Mouse (Mus musculus): ENCODE results near the gene Snph. TPM values are rescaled to one million over a fixed set of nuclear protein-coding genes. Genes with fewer than 3 reads are reported as not detected.

Snph gene
- total RNA-seq, 1 experiment from 2014 or later, result not detected

DNA sequence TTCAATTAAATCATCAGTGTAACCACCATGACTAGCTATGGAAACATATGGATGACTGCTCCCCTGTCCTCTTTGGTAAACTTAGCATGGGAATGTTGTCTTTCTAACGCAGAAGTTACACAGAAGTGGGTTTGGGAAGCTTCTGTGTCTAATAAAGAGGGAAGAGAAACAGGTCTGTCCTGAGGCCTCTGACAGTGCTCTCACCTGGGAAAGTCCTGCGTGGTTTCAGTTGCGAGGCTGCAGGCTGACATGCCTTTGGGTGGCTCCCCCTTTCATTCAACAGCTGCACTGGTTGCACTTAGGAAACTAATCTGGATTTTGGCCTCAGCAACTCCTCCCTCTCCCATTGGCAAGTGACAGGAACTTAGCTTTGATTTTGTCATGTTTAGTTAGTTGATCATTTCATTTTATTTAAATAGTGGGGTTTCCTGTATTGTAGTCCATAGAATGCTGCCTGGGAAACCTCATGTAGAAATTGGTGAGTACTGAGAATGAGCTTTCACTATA lies 82.7 kb downstream of the Snph start:
- ATAC-seq (replicated peaks; ENCODE audit: low read depth, poor library complexity, severe bottlenecking), result no peak

DNA sequence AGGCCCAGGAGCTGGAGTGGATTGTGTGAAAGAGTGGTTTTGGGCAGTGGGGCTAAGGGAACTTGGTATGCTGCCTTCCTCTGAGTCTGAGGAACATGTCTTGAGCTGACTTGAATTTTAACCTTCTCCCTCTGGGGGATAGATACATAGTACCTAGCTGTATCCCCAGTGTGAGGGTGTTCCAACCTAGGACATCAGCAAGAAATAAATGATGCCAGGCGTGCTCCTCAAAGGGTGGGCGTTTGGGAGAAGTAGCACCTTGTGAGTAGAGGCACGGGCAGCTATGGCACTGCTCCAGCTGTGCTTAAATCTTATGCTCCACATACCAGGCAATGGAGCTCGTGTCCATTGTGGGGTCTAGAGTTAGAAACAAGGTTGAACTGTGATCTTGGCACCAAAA lies 85.8 kb downstream of the Snph start:
- ATAC-seq (replicated peaks; ENCODE audit: low read depth, poor library complexity, severe bottlenecking), result no peak

- no peak for ATAC-seq (replicated peaks; ENCODE audit: low read depth, poor library complexity, severe bottlenecking)
Measured at GRCm38 (mm10) chr2:151544673-151545072, 87.7 kb downstream of the Snph start.

DNA sequence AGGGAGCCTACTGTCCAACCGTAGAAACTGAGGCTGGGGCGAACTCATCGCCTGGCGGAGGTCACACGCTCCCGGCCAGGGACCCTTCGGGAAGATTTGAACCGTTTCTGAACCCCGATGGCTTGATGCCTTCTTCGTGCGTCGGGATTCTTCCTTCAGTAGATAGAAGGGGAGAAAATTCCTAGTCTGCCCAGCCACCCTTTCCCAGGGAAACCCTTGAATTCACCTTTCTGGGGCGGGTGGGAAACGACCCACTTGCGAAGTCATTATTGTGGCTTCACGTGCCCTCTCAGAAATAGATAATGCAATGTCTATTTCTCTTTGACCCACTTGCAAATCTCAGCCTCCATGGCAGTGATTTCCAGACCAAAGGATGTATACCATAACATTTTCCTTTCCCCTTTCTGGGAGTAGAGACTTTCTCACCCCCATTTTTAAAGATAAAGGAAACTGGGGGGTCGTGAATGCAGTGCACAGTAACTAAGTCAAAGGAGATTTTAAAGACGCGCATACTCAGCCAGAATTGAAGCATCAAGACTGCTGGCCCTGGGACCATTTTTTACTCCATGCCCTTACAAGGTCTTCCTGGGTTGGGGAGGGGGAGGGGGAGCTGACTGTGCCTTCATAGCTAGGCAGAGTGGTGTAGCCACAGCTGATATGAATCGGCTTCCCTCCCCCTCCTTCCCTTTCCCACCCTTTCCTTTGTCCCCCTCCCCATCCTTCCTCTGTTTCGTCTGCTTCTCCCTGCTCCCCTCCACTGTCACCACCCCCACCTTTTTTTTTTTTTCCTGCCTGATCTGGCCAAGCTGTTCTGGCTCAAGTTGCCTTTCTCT lies 89.1 kb downstream of the Snph start:
- no peak for ATAC-seq (replicated peaks; ENCODE audit: low read depth, poor library complexity, severe bottlenecking)

DNA sequence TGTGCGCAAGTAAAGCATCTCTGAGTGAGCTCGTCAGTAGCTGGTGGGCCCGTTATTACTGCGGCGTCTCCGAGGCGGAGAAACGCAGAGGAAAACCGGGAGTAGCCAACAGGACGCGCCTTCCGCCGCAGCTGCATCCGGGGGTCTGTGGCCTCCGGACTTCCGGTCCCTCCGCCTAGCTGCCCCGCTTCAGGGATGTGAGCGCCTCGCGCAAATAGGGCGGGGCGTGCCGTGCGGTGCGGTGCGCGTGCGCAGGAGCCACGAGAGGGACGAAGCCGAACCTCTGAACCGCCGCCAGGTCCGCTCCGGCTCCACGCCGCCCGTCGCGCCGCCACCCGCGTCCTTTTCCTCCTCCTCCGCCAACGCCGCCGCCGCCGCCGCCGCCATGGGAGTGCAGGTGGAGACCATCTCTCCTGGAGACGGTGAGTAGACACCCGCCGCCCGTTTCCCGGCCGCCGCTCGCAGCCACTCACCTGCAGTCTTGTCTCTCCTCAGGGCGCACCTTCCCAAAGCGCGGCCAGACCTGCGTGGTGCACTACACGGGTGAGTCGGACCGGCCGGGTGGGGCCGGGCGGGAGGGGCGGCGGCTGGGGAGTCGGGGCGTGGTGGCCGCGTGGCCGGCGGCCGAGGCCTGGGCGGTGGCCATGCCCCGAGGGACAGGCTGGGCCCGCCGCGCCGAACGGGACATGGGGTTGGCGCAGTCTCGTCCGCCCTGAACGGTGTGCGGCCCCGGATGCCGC lies 89.9 kb downstream of the Snph start, which contains the start of gene Fkbp1a:
TSS of gene Fkbp1a (plus strand) at position 161 of the 740 bp plus-strand sequence.
- ATAC-seq (replicated peaks; ENCODE audit: low read depth, poor library complexity, severe bottlenecking), result peak; percentile 89

Other genes with a start within 250 kb of the Snph start
- gene 4921509C19Rik, start 156.4 kb downstream of the Snph start, total RNA-seq (2017), result not detected in 2 replicates
- gene Nsfl1c, start 138.4 kb downstream of the Snph start, total RNA-seq (2017), result 111 and 129 TPM in 2 replicates
- 31.1 and 35.6 TPM in 2 replicates for gene Fkbp1a, start 90.1 kb downstream of the Snph start, total RNA-seq (2017)
- not detected in 2 replicates for gene Sdcbp2, start 60.0 kb downstream of the Snph start, total RNA-seq (2017)
- not detected in 2 replicates for gene Rad21l, start 35.9 kb upstream of the Snph start, total RNA-seq (2017)
- gene Tmem74b, start 69.4 kb upstream of the Snph start, total RNA-seq (2017), result not detected in 2 replicates
- 16.6 TPM in 2 replicates for gene Psmf1, start 111.6 kb upstream of the Snph start, total RNA-seq (2017)
- not detected in 2 replicates for gene Rspo4, start 210.3 kb upstream of the Snph start, total RNA-seq (2017)